Mouse (Mus musculus): ENCODE results near the gene Cldn22. TPM values are rescaled to one million over a fixed set of nuclear protein-coding genes. Genes with fewer than 3 reads are reported as not detected.

Cldn22 gene
- polyA plus RNA-seq, 1 experiment from 2014 or later = not detected

DNA sequence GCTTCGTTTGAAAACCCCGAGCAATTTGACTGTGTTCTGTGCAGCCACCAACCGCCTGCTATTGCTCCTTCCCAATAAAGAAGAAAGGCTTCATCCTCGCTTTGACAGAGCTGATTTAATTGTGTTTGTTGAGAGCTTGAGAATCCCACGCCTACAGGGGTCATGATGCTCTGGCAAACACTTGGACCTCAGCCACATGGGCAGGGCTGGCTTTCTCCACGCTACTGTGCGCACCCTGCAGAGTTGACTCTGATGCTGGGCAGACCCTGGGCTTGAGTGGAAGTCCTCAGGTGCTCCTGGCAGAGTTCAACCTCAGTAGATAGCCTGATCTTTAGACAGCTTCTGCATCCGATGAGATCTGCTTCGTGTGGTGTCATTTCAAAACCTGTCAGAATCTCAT, 32.3 kb upstream of the Cldn22 start:
- no peaks in the 10 kb centered on the region for H3K27me3 ChIP-seq (ENCODE audit: control insufficient read depth, insufficient read depth, low read length)
- DNase-seq (ENCODE audit: low spot score) = no peak
- WGBS = 77% methylated on average over 9 of the region's 9 CpGs

DNA sequence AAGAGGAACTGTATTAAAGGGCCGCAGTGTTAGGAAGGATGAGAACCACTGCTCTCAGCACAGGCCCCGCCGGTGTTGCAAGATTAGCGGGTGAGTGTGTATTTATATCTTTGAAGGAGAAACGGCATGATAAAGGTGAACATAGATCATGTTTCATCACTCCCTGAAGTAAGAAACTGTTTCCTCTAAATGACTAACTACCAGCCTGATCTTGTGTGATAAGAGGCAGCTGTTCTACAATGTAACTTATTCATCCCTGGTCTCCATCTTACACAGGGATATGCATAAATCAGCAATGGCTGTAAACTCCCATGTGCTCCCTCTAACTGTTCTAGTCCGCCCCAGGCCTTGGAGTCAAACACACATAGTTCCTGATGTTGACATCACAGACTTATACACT, 24.8 kb upstream of the Cldn22 start:
- Histone ChIP-seq H3K9me3 (ENCODE audit: control insufficient read depth, low read length) (no peaks in the 10 kb centered on the region), H3K27me3 (ENCODE audit: control insufficient read depth, insufficient read depth, low read length) (no peaks in the 10 kb centered on the region), H3K27ac (ENCODE audit: low read depth, low read length) (no peak overlapping the region), H3K4me3 (ENCODE audit: low read depth, low read length) (no peak overlapping the region), H3K4me2 (ENCODE audit: low read depth, low read length, severe bottlenecking) (no peak overlapping the region), H3K9ac (ENCODE audit: low read length) (no peak overlapping the region), H3K36me3 (ENCODE audit: control insufficient read depth, insufficient read depth, low read length) (no peaks in the 10 kb centered on the region), H3K4me1 (replicated peaks; ENCODE audit: control insufficient read depth, insufficient read depth, low read length) (no peaks in the 10 kb centered on the region)
- ATAC-seq (replicated peaks; ENCODE audit: low FRiP score) (no peak), DNase-seq (ENCODE audit: low spot score) (no peak)
- WGBS = 94% methylated on average over 6 of the region's 6 CpGs

More for the DNA sequence above, 32.3 kb upstream of the Cldn22 start:
- Histone ChIP-seq H3K36me3 (ENCODE audit: control insufficient read depth, insufficient read depth, low read length) (no peaks in the 10 kb centered on the region), H3K27ac (ENCODE audit: low read depth, low read length) (no peak overlapping the region), H3K4me2 (ENCODE audit: low read depth, low read length, severe bottlenecking) (no peak overlapping the region), H3K9me3 (ENCODE audit: control insufficient read depth, low read length) (no peaks in the 10 kb centered on the region), H3K4me3 (ENCODE audit: low read depth, low read length) (no peak overlapping the region), H3K4me1 (replicated peaks; ENCODE audit: control insufficient read depth, insufficient read depth, low read length) (peaks cover 7% of the 10 kb centered on the region; the same call in 1 of the 2 replicates), H3K9ac (ENCODE audit: low read length) (no peak overlapping the region)
- no peak for ATAC-seq (replicated peaks; ENCODE audit: low FRiP score)

DNA sequence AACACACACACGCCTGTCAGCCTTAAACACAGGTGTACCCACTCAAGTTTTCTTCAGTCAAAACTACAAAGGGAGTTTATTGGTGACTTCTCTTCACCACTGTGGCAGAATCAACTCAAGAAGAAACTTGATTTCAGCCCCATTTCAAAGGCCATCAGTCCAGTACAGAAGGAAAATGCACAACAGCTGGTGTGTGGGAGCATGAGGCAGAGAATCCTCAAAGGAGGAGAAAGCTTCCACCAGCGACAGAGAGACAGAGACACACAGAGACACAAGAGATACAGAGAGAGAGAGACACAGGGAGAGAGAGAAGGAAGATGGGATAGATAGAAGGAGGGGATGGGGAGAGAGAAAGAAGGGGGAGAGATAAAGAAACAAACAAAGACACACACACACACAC, 21.9 kb upstream of the Cldn22 start:
- Histone ChIP-seq H3K27ac (ENCODE audit: low read depth, low read length) (no peak overlapping the region), H3K4me1 (replicated peaks; ENCODE audit: control insufficient read depth, insufficient read depth, low read length) (no peaks in the 10 kb centered on the region), H3K27me3 (ENCODE audit: control insufficient read depth, insufficient read depth, low read length) (no peaks in the 10 kb centered on the region), H3K4me2 (ENCODE audit: low read depth, low read length, severe bottlenecking) (no peak overlapping the region), H3K4me3 (ENCODE audit: low read depth, low read length) (no peak overlapping the region), H3K9ac (ENCODE audit: low read length) (no peak overlapping the region), H3K36me3 (ENCODE audit: control insufficient read depth, insufficient read depth, low read length) (no peaks in the 10 kb centered on the region), H3K9me3 (ENCODE audit: control insufficient read depth, low read length) (no peaks in the 10 kb centered on the region)
- no peak for ATAC-seq (replicated peaks; ENCODE audit: low FRiP score)
- WGBS = 88% methylated on average over 2 of the region's 2 CpGs
- DNase-seq (ENCODE audit: low spot score) = no peak

DNA sequence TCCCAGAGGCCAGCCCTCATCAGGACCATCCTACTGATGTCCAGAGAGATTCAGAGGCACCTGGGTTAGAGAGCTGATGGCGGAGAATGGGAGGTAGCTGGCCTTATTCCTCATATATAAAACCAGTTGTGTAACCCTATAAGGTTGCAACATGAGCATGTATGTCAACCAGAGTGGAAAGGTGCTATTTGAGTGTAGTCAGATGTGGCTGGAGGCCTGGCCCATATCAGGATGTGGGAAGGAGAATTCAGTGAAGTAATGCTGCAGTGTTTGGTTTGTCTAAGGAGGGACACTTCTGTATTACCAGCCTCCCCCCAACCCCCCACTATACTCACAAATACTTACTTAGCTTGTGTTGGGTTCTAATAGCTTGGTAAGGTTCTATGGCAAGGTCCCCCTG, 20.0 kb upstream of the Cldn22 start:
- DNase-seq (ENCODE audit: low spot score) (no peak), ATAC-seq (replicated peaks; ENCODE audit: low FRiP score) (no peak)
- Histone ChIP-seq H3K4me2 (ENCODE audit: low read depth, low read length, severe bottlenecking) (no peak overlapping the region), H3K4me3 (ENCODE audit: low read depth, low read length) (no peak overlapping the region), H3K27me3 (ENCODE audit: control insufficient read depth, insufficient read depth, low read length) (no peaks in the 10 kb centered on the region), H3K27ac (ENCODE audit: low read depth, low read length) (no peak overlapping the region), H3K4me1 (replicated peaks; ENCODE audit: control insufficient read depth, insufficient read depth, low read length) (no peaks in the 10 kb centered on the region), H3K36me3 (ENCODE audit: control insufficient read depth, insufficient read depth, low read length) (no peaks in the 10 kb centered on the region), H3K9ac (ENCODE audit: low read length) (no peak overlapping the region), H3K9me3 (ENCODE audit: control insufficient read depth, low read length) (no peaks in the 10 kb centered on the region)
- WGBS = 97% methylated on average over 1 of the region's 1 CpGs

DNA sequence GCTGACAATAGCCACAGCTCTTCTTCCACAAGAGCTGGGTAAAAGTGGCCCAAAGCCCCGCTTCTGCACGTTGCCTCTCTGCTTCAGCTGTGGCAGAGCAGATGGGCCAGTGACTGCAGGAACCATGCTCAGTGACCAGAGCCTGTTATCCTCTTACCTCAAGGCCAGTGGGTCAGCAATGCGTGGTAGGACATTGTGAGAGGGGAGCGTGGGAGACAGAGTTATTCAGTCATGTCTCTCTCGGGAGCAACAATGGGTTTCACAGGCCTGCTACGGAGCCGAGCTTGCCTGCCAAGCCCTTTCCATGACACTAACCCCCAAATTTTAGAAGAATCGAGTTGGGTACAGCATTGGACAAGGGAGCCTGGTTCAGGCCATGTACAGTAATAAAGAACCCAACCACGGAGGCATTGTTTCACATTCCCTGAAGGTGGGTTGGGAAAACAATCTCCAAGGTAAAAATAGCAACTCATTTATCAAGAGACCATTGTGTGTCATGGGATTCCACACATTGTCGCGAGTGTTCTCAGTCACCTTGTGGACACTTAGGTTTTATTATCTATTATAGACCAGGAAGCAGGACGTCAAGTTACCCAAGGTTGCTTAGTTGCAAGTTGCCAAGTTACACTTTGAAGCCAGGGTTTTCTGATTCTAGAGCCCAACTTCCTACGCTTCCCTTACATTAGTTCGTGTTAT, 14.2 kb upstream of the Cldn22 start:
- 89% methylated on average over 14 of the region's 14 CpGs for WGBS
- DNase-seq (ENCODE audit: low spot score) (peak; percentile 31), ATAC-seq (replicated peaks; ENCODE audit: low FRiP score) (no peak)
- Histone ChIP-seq H3K9ac (ENCODE audit: low read length) (no peak overlapping the region), H3K27ac (ENCODE audit: low read depth, low read length) (no peak overlapping the region), H3K36me3 (ENCODE audit: control insufficient read depth, insufficient read depth, low read length) (no peaks in the 10 kb centered on the region), H3K4me2 (ENCODE audit: low read depth, low read length, severe bottlenecking) (no peak overlapping the region), H3K4me3 (ENCODE audit: low read depth, low read length) (no peak overlapping the region), H3K4me1 (replicated peaks; ENCODE audit: control insufficient read depth, insufficient read depth, low read length) (no peaks in the 10 kb centered on the region), H3K27me3 (ENCODE audit: control insufficient read depth, insufficient read depth, low read length) (no peaks in the 10 kb centered on the region), H3K9me3 (ENCODE audit: control insufficient read depth, low read length) (no peaks in the 10 kb centered on the region; the same call in 1 of the 2 replicates)

DNA sequence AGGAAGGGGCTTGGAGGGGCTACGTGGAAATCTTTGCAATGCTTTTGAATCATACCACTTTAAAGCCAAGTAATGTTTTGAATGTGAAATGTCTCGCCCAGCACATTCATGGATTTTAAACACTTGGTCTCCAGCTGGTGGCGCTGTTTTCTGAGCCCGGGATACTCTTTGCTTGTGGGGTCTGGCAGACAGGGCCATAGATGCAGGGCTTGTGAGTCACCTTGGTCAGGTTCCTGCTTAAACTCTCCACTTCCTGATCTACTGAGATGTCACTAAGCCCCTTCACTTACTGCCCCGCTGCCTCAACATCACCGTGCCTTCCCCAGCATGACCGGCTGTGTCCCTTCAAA, 13.6 kb upstream of the Cldn22 start:
- Histone ChIP-seq H3K9ac (ENCODE audit: low read length) (no peak overlapping the region), H3K27ac (ENCODE audit: low read depth, low read length) (no peak overlapping the region)

DNA sequence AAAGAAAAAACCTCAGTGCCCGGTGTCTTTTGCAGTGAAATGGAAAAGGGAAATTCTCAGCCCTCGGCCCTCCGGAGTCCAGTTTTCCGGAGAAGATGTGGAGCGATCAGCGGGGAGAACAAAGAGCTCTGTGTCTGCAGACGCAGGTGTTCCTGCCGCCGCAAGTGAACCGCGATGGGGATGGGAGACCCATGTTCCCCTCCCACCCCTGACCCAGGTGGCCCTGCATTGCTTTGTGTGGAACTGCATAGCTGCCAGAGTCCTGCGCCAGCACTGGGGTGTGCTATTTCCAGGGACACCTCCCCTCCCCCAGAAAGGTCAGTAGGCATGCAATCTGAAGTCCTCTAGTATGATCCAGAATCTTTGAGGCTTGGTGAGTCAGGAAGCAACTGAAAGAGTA, 13.1 kb upstream of the Cldn22 start:
- Histone ChIP-seq H3K9me3 (ENCODE audit: control insufficient read depth, low read length) (no peaks in the 10 kb centered on the region; the same call in 1 of the 2 replicates), H3K4me3 (ENCODE audit: low read depth, low read length) (no peak overlapping the region), H3K36me3 (ENCODE audit: control insufficient read depth, insufficient read depth, low read length) (no peaks in the 10 kb centered on the region), H3K9ac (ENCODE audit: low read length) (no peak overlapping the region), H3K27me3 (ENCODE audit: control insufficient read depth, insufficient read depth, low read length) (no peaks in the 10 kb centered on the region), H3K27ac (ENCODE audit: low read depth, low read length) (no peak overlapping the region), H3K4me2 (ENCODE audit: low read depth, low read length, severe bottlenecking) (no peak overlapping the region), H3K4me1 (replicated peaks; ENCODE audit: control insufficient read depth, insufficient read depth, low read length) (no peaks in the 10 kb centered on the region)
- DNase-seq (ENCODE audit: low spot score) (peak; percentile 44), ATAC-seq (replicated peaks; ENCODE audit: low FRiP score) (no peak)
- WGBS = 85% methylated on average over 12 of the region's 12 CpGs

More for the DNA sequence above, 13.6 kb upstream of the Cldn22 start:
- Histone ChIP-seq H3K27me3 (ENCODE audit: control insufficient read depth, insufficient read depth, low read length) (no peaks in the 10 kb centered on the region), H3K4me2 (ENCODE audit: low read depth, low read length, severe bottlenecking) (no peak overlapping the region), H3K4me3 (ENCODE audit: low read depth, low read length) (no peak overlapping the region), H3K9me3 (ENCODE audit: control insufficient read depth, low read length) (no peaks in the 10 kb centered on the region; the same call in 1 of the 2 replicates), H3K4me1 (replicated peaks; ENCODE audit: control insufficient read depth, insufficient read depth, low read length) (no peaks in the 10 kb centered on the region), H3K36me3 (ENCODE audit: control insufficient read depth, insufficient read depth, low read length) (no peaks in the 10 kb centered on the region)
- ATAC-seq (replicated peaks; ENCODE audit: low FRiP score) = no peak
- WGBS = 84% methylated on average over 7 of the region's 7 CpGs
- DNase-seq (ENCODE audit: low spot score) = peak; percentile 38

DNA sequence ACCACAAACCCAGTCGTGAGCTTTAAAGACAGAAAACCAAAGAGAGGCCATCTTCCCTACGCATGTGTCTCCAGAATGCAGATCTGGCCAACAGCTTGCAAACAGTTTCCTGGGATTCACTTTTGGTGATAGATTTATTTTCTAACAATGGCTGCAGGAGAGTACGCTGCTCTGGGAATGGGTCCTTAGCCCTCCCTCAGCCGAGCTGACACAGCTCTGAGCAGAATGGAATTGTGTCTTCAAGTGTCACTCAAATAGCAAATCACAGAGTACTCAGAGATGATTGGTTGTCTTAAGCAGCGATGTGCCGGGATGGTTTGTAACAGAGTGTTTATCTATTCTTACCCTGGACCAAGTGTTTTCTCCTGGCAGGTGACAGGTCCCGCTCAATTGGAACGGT, 5.2 kb upstream of the Cldn22 start:
- no peaks in the 10 kb centered on the region; the same call in 1 of the 2 replicates for H3K9me3 ChIP-seq (ENCODE audit: control insufficient read depth, low read length)
- WGBS = 95% methylated on average over 8 of the region's 8 CpGs
- no peak overlapping the region for H3K4me3 ChIP-seq (ENCODE audit: low read depth, low read length)
- no peaks in the 10 kb centered on the region for H3K27me3 ChIP-seq (ENCODE audit: control insufficient read depth, insufficient read depth, low read length)
- no peak for ATAC-seq (replicated peaks; ENCODE audit: low FRiP score)
- no peak overlapping the region for H3K27ac ChIP-seq (ENCODE audit: low read depth, low read length)
- H3K9ac ChIP-seq (ENCODE audit: low read length) = no peak overlapping the region
- no peaks in the 10 kb centered on the region; the same call in 1 of the 2 replicates for H3K4me1 ChIP-seq (replicated peaks; ENCODE audit: control insufficient read depth, insufficient read depth, low read length)
- H3K36me3 ChIP-seq (ENCODE audit: control insufficient read depth, insufficient read depth, low read length) = no peaks in the 10 kb centered on the region
- DNase-seq (ENCODE audit: low spot score) = no peak
- no peak overlapping the region for H3K4me2 ChIP-seq (ENCODE audit: low read depth, low read length, severe bottlenecking)

Measured in forebrain, embryonic 11.5 days (tissue).